Mouse (Mus musculus) heart, adult 2 months (tissue): ENCODE measurements at regions not wholly inside any gene's neighbourhood (a gene's known extent, or its start where the extent isn't known, plus 50 kb on each side); places are given as distances from the start of the nearest gene placed in this dataset.

Source experiments
- EP300 ChIP-seq: fragments of 200-500 bp; IDR thresholded peaks from 2 replicates; pipeline ENCODE4 v1.6.1; 2011; ENCODE audit warnings: low read depth, low read length, control low read depth; ENCODE audit not compliant: insufficient read depth
- POLR2A ChIP-seq: fragments of 200-500 bp; IDR thresholded peaks from 2 replicates; pipeline ENCODE4 v1.6.1; 2011; ENCODE audit warnings: mild to moderate bottlenecking, low read depth, low read length, control low read depth; ENCODE audit not compliant: insufficient read depth

GRCm38 (mm10) chr8:96244549-96245152 lies 356.3 kb upstream of the Got2 start:
- TF ChIP-seq POLR2A, result no peak
- no peak for TF ChIP-seq EP300
